Mouse (Mus musculus): Measurements from ENCODE around the gene Tmed2. TPM values are rescaled to one million over a fixed set of nuclear protein-coding genes. Genes with fewer than 3 reads are reported as not detected.
"Not testable (repeated sequence)": the region's sequence is repeated elsewhere in the genome, so short reads cannot be mapped to it uniquely, and the experiment has no call there.

The Tmed2 gene
- total RNA-seq (2021): 100 to 1,000 TPM; 103 to 122 TPM
- long read RNA-seq, experiment 1, transcript Tmed2-204 (1 exons, 425 nt): minor isoform, 8 of 249 reads
- long read RNA-seq, experiment 1, transcript Tmed2-201 (4 exons, 2,074 nt): major isoform, 234 of 249 reads
- long read RNA-seq, experiment 1, partial matches to known transcripts: 3 of 249 reads
- long read RNA-seq, experiment 1, other reads (novel, unspliced or antisense): 3 of 249 reads
- long read RNA-seq, experiment 2, transcript Tmed2-201 (4 exons, 2,074 nt): major isoform, 201 of 213 reads
- long read RNA-seq, experiment 2, partial matches to known transcripts: 4 of 213 reads
- long read RNA-seq, experiment 2, other reads (novel, unspliced or antisense): 4 of 213 reads

DNA sequence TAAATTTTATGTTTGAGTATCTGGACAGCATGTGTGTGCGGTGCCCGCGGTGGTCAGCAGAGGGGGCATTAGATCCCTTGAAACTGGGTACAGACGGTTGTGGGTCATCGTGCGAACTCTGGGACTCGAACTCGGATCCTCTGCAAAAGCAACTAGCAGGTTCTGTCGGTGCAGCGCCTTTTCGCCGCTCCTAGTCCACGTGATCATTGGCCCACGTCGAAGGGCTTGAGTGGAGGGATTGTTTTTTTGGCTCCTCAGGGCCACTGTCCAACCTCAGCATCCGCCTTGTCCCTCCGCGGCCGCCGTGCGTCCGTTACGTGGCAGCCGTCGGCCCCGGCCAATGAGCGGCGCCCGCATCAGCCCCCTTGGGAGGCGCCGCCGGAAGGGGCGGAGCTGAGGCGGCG, at the start of gene Tmed2:
Gene Tmed2, plus strand, starts transcription at position 313 of the 404 bp plus-strand sequence.
- peak; percentile 96 to 97 for DNase-seq (ENCODE audit: low spot score in 2 of 2)

DNA sequence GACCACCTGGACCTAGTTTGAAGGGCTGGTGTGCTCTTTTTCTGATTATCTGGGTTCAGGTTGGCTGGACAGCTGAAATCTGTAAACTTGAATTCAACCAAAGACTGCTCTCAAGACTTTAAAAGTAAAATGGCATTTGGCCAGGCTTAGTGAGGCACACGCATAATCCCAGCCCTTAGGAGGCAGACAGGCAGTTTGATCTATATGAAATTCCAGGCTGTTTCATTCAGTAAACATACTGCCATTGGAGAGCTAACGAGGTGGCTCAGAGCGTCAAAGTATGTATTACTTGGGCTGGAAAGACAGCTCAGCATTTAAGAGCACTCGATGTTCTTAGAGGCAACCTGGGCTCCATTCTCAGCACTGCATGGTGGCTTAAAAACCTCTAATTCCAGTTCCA, 48.8 kb upstream of the Tmed2 start:
- DNase-seq (ENCODE audit: low spot score in 2 of 2): no peak

DNA sequence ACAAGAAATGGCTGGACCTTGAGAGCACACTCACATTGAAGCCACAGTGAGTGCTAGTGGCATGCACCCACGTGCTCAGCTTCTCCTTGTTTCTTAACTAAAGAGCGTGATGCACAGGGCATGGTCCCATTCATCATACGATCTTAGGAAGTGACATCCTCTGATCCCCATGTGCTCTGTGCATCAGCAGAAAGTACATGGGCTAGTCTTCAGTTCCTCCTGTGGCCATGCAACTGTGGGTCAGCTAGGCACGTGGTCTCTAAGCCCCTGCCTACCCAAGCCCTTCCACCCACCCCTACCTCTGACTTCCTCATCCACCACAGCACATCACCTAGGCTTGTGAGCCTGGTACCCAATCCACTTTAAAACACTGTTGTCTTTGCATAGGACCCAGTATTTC, 47.9 kb upstream of the Tmed2 start:
- DNase-seq (ENCODE audit: low spot score in 2 of 2): no peak

DNA sequence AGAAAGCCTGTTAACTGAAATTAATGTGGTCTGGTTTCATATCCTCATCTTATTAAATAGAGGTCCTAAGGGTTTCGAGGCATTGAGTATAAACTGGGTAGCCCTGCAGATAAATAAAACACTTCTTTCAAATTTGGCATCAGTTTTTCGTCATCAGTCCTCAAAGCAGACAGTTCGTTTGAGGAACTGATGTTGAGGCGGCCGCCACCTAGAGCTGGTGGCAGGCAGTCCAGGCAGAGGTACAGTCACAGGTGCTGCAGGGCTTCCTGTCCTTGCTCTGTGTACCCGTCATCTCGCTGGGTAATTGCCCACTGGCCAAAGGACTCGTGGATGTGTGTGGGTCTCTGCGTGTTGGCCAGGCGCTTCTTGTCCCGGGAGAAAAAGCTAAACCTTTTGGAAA, 47.0 kb upstream of the Tmed2 start:
- no peak for DNase-seq (ENCODE audit: low spot score in 2 of 2)

DNA sequence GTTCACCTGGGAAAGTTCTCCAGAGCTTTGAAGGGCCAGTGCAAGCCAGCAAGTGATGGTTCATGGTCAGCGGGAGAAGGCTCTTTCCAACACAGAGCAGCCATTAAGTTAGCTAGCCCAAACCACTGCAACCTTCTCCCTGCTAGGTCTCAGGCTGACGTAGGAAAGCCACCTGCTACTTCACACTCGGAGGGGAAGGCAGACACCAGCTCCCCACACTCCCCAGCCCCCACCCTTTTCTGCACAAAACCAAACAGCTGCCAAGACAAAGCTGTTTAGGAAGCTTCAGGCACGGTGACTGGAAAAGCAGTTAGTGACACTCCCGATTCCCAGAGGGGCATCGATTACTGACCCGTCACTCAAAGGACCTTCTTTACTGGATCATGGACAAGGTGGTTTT, 44.9 kb upstream of the Tmed2 start:
- DNase-seq (ENCODE audit: low spot score in 2 of 2): peak in 1 of 2 experiments; percentile 59

DNA sequence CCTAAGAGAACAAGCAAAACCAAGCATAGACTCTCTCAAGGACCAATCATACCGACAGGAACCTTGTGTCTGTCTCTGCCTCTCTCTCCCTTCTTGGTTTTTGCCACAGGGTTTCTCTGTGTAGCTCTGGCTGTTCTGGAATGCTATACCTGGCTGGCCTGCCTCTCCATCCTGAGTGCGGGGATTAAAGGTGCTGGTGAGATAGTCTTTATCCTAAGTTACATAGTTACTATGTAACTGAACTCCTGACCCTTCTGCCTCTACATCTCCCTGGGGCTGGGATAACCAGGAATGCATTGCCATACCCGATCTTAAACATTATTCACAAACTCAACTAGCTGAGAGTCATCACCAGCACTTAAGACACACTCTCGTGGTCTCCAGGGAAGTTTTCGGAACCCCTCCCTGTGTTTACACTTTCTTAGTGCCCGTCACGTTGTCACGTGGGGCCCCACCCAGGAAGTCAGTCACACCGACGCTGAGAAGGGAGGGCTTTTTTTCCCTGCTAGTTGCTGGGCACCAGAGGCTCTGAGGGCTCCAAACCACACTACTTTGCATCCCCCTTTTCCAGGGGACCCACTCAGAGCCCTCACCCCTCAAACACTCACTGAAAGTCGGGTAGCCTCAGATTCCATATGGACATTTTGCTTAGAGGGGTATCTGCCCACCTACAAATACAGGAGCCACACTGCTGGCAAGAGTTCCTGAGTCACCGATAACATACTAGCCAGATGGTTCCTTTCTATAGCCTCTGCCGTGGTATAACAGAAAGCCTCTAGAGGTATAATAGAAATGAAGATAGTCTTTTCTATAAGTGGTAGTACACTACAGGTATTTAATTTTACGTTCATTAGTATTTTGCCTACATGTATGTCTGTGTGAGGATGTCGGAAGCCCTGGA, 43.6 kb upstream of the Tmed2 start:
- DNase-seq (ENCODE audit: low spot score in 2 of 2): no peak

DNA sequence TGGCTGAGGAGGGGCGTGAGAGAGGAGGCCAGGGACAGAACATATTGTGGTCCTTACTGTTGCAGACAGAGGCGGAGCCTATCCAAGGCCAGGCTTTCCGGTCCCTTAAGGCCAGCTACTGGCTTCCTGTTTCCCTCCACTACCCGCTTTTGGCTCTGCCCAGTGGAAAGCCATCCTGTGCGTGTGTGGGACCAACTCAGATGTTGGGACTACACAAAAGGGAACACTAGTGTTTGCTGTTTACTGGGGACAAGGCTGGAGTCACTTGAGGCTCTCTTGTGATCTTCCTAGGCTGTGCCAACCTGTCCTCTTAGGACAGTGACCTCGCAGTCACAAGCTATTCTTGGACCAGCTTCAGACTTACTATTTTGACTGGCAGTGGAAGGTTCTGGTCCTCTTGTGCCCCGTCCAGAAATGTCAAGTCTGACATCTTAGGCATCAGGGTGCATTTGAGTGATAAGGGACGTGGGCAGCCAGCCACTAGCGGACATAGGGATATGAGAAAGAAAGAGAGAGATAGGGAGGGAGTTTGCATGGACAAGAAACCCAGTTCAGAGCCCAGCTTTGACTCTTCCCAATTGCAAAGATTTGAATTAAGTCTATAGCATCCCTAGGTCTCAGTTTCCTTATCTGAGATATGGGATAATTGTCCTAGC, 42.1 kb upstream of the Tmed2 start:
- no peak for DNase-seq (ENCODE audit: low spot score in 2 of 2)

DNA sequence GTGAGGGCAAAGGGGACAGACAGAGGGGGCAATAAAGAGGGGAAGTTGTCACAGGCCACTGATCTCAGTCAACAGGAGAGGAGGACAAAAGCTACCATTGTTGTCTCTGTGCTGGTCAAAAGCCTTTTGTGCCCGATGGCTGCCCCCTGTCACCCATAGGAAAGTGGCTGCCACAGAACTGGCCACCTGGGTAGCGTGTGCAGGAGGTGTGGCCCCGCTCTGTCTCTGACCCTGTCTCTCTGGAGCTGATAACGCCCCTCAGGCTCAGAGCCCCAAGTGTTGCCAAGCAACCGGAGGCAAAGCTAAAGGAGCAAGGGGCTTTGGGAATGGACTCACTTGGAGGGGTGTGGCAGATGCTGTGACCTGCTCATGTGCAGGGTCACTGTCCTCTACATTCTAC, 41.5 kb upstream of the Tmed2 start:
- no peak for DNase-seq (ENCODE audit: low spot score in 2 of 2)

DNA sequence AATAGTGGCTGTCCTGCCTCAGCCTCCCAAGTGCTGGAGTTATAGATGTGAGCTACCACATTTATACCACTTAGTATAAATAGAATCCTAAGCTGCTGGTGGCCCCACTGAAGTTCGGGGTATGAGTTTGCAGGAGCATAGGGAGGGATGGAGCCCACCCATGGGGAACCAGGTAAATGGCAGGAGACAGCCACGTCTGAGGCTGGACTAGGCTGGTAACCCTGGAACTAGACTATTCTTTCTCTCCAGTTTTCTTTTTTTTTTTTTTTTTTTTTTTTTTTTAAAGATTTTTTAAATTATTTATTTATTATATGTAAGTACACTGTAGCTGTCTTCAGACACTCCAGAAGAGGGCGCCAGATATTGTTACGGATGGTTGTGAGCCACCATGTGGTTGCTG, 40.5 kb upstream of the Tmed2 start:
- not testable (repeated sequence) for DNase-seq (ENCODE audit: low spot score in 2 of 2)

DNA sequence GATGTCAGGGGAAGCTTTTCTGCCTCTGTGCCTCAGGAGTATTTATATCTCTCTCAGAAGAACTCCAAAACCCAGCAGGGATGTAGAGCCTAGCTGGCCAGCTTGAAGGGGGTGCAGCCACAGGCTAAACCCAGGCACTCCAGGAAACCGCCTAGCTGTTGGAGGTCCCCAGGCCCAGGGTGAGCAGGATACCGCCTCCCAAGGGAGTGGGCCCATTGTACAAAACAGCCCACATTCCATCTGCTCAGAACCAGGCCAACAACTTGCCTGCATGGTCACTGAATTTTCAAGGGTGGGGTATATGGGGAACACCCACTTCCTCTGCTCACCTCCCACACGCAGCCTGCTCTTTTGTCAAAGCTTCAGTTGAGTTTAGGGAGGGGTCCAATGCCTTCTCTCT, 39.9 kb upstream of the Tmed2 start:
- DNase-seq (ENCODE audit: low spot score in 2 of 2): peak; percentile 67 to 81

DNA sequence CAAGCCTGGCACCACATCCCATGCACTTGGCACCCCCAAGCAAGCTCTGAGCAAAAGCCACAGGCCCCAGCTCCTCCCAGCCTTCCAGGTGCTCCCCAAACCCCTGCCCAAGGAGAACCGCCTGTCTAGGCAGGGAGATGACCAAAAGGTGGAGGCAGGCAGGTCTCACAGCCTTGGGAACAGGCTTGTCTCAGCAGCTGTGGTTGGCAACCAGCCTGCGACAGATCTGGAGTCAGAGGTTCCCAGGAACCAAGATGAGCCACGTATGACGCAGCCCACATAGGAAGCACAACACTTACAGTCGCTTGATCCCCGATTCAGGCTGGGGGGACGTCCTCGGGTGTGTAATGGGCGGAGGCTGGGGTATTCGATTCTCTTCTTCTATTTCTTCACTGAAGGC, 39.0 kb upstream of the Tmed2 start:
- no peak for DNase-seq (ENCODE audit: low spot score in 2 of 2)

DNA sequence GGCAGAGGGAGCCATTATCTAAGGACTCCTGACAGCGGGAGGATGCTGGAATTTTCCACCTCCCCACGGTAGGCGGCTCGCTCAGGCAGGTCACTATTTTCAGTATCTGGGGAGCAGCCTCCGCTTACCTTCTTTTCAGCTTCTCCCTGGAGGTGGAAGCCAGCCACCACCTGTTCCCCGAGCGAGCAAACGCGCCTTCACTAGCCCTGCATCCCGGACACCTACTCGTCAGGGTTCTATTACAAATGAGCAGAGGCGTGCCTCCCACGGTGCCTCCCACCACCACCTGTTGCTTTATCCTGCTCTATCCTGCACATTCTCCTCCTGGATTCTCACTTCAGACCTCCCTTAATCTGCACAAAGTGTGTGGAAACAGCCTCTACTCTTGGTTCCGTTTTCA, 36.8 kb upstream of the Tmed2 start:
- DNase-seq (ENCODE audit: low spot score in 2 of 2): peak; percentile 88 to 94

DNA sequence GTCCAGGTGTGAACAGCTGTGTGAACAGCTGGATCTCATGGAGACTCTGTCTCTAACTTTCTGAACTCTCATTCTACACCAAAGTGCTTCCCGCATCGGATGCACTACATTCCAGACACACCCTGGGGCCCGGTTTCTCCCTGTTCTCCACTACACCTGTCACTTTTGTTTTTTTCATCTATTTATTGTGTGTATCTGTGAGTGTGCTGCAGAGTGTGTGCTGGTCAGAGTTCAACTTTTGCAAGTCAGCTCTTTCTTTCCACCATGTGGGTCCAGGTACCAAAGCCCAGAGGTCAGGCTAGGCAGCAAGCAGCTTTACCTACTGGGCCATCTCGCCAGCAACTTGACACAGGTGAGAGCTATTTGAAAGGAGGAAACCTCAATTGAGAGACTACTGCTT, 35.3 kb upstream of the Tmed2 start:
- DNase-seq (ENCODE audit: low spot score in 2 of 2): no peak

DNA sequence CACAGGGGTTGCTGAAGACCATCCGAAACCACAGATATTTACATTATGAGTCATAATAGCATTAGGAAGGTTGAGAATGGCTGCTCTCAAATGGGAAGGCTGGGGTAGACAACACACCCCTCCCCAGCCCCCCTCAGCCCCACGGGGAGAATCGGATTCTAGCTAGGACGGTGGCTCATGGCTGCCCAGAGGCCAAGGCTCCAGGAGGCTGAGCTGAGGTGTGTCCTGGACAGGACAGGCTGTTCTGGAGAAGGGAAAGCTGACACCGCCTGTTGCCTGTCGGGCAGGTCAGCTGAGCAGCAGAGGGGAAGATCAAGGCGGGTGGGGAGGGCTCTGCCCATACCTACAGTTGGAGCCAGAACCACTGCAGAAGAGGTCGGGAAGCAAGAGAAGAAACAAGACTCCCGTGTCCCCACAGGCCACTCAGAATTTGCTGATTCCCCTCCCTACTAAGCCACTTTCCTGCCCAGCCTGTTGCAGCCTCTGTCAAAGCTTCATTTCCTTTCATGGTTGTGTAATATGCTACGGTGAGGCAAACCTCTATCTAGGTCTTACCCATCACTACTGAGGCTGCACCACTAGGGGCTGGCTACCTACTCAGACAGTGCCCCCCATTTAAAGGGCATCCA, 33.6 kb upstream of the Tmed2 start:
- no peak for DNase-seq (ENCODE audit: low spot score in 2 of 2)

DNA sequence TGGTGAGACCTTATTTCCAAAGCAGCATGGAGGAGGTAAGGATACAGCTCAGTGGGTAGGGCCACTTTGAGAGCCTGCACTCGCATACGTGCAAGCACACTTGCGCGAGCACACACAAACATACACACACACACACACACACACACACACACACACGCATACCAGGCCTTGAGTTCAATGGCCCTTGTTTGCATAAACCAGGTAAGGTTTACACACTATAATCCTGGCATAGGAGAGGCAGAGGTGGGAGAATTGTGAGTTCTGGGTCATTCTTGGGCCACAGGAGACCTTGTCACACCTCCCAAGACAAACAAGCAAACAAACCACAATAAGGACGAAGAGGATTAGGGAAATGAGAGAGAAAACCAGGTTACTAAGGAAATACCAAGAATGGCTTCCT, 31.3 kb upstream of the Tmed2 start:
- no peak for DNase-seq (ENCODE audit: low spot score in 2 of 2)

DNA sequence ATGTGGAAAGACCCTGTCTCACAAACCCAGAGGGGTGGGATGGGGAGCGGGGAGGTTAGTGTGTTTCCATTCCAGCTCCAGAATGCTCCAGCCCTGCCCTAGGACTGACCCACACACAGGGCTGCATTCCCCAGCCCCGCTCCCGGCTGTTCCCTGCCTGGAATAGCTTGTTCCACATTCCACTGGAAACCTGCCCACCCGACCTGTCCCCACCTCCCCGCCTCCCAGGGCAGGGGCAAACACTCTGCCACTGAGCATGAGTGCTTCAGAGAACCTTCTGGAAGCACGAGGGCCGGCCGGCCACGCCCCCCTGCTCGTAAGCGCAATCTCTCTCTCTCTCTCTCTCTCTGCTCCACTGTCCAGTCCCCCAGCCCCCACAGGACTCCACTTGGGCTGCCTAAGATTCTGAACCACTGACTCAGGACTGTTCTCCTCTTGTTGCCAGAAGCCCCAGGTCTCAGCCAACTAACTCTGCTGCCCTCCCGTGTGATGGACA, 30.7 kb upstream of the Tmed2 start:
- no peak for DNase-seq (ENCODE audit: low spot score in 2 of 2)

DNA sequence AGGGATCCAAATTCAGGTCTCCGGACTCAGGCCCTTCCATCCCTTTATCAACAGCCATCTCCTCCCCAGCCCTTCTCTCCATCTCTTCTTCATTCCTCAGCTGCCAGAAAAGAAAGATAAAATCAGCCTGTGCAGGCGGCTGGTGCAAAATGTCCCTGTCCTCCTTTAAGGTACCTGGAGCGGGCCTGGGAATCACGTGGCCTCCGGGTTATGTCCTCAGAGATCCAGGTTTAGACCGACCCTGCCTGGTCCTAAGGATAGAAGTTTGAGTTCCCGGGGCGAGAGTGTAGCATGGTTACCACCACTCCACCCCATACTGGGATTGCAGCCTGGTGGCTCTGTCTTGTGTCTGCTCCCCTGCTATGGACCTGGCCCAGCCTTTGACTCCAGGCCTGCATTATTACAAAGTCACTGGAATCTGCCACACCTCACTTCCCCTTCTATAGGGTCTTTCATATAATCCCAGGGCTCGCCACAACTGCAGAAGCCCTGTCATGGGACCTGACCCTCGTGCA, 29.9 kb upstream of the Tmed2 start:
- DNase-seq (ENCODE audit: low spot score in 2 of 2): no peak

DNA sequence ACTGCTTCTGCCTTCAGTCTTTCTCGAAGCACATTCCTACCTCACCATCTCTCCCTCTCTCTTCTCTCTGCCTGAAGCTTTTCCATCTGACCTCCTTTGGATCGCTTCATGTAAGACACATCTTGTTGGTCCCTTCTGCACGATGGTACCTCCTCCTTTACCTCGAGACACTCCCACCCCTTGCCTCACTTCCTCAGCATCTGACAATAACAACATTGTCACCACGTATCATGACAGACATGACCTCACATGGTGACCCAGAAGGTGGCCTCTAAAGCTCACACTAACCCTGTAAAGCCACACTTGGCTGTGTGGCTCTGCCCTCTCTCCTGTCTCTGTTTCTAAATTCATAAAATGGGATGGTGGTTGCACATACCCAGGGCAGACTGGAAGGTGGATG, 24.7 kb upstream of the Tmed2 start:
- no peak for DNase-seq (ENCODE audit: low spot score in 2 of 2)

DNA sequence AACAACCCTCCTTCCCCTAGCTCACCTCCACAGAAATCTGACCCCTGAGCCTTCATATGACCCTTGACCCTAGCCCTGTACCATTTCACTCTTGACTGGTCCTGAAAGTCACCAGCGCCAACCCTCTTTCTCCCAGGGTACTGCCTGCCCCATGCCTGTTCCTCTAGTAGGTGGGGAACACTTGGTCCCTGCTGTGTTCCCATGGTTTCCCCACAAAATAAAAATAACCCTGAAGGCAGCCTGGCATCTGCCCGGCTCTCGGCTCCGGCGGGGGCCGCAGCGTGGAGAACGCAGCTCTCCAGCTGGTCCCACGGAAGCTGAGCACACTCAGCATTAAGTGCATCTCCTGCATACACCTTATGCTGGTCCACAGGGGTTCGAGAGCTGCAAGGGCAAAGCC, 21.8 kb upstream of the Tmed2 start:
- peak; percentile 78 to 86 for DNase-seq (ENCODE audit: low spot score in 2 of 2)

DNA sequence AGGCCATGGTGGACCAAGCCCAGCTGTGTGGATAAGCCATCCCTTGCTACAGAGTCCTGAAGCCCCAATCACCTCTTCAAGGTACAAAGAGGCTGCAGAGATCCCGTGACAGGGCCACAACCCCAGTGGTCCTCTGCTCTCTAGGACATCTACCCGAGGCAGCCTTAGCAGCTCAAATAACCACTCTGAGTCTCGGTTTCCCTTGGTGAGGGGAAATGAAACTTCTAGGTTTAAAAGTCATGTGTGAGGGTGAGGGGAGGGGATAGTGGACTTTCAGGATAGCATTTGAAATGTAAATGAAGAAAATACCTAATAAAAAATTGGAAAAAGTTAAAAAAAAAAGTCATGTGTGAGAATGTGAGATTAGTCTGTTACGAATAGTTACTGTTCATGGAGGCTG, 18.9 kb upstream of the Tmed2 start:
- DNase-seq (ENCODE audit: low spot score in 2 of 2): no peak

DNA sequence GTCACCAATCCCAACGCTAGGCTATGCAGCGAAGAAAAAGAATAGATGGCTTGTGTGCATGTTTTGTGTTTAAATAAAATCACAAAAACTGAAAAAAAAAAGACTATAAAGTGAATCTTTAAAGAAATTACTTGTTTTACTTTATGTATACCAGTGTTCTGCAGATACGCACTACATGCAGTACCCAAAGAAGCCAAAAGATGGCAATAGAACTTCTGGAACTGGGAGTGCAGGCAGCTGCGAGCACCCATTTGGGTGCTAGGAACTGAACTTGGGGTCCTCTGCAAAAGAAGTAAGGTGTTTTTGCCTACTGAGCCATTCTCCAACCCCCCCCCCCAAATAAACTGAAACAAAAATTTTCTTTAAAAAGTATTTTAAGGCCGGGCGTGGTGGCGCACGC, 17.5 kb upstream of the Tmed2 start:
- no peak for DNase-seq (ENCODE audit: low spot score in 2 of 2)

Data from left cerebral cortex, adult 18-20 months (tissue).